Mouse (Mus musculus): ENCODE results near the gene Sptbn1.
"Not testable (repeated sequence)": the region's sequence is repeated elsewhere in the genome, so short reads cannot be mapped to it uniquely, and the experiment has no call there.

Sptbn1 gene

DNA sequence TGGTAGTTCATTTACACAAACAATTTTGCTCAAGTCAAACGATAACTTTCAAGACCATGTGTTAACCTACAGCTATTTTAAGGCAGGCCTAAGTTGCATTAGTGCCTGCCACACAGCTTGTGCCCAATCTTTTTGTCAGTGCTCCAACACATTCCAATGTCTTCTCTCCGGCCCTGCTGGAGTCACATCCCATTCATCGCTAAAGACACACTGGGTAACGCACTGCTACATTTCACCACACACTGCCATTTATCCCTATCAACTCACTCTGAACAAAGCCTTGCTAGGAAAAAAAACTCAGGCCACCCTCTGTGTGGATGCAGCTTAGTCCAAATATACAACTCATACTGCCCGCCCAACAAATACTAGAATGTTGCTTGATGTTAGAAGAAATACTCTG is 11.5 kb downstream of the Sptbn1 start:
- no peak for DNase-seq (ENCODE audit: low spot score in 2 of 2)

- not testable (repeated sequence) for DNase-seq (ENCODE audit: low spot score in 2 of 2)
These were observed 12.8 kb downstream of the Sptbn1 start for GRCm38 (mm10) chr11:30255211-30255610.

DNA sequence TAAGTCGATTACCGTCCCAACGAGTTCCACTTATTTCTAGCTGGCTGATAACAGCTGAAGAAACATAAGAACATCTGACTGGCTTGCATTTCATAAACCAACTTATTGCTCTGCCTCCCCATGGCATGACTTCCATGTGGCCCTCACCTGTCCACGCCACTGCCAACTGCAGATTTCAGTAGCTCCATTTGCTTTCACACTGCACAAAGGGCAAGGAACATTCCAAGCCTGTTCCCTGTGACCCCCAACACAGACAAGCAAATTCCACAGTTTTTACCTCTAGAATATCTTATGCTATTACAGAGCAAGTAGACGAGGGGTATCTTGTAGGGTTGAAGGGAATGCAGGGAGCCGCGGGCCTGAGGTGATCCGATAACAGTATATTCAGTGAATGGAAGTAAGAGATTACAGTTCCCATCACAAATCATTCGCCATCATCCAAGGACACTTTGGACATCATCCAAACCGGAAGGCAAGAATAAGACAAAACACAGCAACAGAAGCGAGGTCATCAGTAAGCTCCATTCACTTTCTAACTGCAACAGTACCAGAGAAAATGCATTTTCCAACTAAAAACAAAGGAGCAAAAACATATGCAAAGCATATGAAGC is 16.6 kb downstream of the Sptbn1 start:
- DNase-seq (ENCODE audit: low spot score in 2 of 2) = no peak

DNA sequence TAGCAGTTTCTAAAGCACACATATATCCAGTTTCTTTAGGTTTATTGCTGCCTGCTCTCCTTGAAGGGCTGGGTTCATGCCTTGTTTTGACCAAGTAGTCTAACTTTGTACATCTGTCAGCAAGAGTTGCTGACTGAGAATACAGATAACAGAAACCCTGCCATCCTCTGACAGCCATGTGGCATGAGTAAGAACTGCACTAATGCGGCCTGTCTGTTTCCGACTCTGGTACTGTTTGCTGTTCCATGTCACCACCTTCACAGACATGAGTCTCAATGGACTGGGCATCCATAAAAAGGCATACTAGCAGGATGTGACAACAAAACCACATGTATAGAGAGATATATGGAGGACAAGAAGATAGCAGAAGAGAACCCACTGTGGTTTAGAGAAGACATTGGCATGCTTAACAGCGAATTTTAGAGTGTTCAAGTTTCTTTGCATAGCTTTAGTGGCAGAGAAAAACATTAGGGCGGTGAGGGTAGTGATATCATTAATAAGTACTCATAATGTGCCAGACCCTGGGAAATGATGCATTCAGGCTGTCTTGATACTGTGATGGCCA is 18.4 kb downstream of the Sptbn1 start:
- no peak for DNase-seq (ENCODE audit: low spot score in 2 of 2)

DNA sequence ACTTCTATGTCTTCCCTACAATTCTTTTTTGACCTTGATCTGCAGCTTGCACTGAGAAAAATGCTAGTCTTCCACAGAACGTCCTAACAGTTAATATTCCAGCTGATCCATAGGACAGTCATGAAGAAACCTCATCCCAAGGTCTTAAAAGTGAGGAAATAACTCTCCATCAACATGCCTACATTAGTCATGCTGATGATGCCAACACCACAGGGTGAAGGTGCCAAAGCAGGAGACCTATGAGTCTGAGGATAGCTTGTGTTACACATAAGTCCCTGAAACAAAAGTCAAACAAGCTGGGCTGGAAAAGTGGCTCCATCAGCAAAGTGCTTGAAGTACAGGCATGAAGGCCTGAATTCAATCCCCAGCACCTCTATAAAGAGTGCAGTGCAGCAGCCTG is 20.9 kb downstream of the Sptbn1 start:
- DNase-seq (ENCODE audit: low spot score in 2 of 2) = no peak

DNA sequence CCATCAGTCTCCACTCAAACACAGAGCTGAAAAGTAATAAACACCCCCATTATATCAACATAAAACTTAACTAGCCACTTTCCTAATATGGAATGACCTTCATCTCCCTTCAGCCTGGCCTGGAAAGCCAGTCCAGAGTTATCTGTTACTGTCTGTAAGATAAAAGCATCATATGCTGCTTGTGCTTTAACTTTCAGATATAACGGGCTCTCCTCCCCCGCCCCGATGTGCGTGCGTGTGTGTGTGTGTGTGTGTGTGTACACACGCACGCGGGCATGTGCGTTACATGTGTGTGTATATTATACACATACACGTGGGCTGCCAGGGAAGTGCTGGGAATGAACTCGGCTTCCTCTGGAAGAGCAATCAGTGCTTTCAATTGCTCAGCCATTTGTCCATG is 21.8 kb downstream of the Sptbn1 start:
- no peak for DNase-seq (ENCODE audit: low spot score in 2 of 2)

DNA sequence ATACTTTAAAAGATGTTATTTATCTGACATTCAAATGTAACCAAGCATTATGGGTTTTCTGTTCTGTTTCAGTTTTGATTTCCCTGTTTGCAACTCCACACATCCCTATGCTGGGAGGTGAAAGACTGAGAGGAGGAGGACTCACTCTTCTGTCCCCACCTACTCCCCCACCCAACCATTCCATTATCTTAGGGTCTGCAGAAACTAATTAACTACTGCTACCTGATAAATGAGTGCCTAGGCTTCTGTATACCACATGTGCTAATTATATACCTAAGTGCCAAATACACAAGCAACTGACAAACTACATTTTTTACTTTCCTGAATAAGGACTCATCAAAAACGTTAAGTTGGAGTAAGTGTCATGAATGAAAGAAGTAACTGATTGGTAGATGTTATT is 23.8 kb downstream of the Sptbn1 start:
- DNase-seq (ENCODE audit: low spot score in 2 of 2) = no peak

GRCm38 (mm10) chr11:30243591-30243990 is 24.4 kb downstream of the Sptbn1 start:
- peak in 1 of 2 experiments; percentile 26 for DNase-seq (ENCODE audit: low spot score in 2 of 2)

GRCm38 (mm10) chr11:30240861-30241260 is 27.1 kb downstream of the Sptbn1 start:
- no peak for DNase-seq (ENCODE audit: low spot score in 2 of 2)

- DNase-seq (ENCODE audit: low spot score in 2 of 2) = peak in 1 of 2 experiments; percentile 10
These were observed 30.0 kb downstream of the Sptbn1 start for GRCm38 (mm10) chr11:30237960-30238359.

DNA sequence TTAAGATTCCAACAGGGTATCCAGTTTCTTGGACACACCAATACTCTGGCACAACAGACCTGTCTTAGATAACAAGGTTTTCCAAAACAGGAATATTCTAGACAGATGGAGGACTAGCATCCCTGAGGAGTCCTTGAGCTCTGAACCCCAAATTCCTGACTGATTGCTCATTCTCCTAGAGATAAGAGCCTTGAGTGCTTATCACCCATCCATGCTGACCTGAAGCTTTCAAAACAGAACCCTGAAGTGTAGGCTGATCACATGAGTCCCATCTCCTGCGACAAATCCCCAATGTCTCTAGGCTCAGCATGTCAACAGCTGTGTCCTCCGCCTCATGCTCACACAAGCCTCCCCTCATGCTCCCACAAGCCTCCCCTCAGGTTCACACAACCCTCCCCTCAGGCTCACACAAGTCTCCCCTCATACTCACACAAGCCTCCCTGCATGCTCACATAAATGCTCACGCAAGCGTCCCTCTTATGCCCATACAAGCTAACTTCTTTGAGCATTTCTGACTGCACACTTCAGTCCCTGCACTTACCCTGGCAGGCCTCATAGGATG is 31.2 kb downstream of the Sptbn1 start:
- no peak for DNase-seq (ENCODE audit: low spot score in 2 of 2)

DNA sequence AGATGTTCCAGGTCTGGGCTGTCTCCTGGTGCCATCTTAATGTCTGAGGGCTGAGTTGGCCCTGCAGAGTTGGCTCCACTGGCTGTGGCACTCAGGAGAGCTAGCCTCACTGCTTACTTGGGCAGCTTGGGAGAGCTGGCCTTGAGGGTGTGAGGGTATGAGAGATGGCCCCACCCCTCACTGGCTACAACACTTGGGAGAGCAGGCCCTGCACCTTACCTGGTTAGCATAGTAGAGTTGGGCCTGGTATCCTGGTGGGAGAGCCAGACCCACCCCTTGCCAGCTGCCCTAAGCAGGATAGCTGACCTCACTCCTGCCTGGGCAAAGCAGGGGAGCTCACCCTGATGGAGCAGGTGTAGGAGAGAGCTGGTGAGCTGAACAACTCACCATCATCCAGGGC is 32.3 kb downstream of the Sptbn1 start:
- no peak for DNase-seq (ENCODE audit: low spot score in 2 of 2)

GRCm38 (mm10) chr11:30235218-30235617 is 32.8 kb downstream of the Sptbn1 start:
- no peak for DNase-seq (ENCODE audit: low spot score in 2 of 2)

- no peak for DNase-seq (ENCODE audit: low spot score in 2 of 2)
These were observed 34.0 kb downstream of the Sptbn1 start for GRCm38 (mm10) chr11:30233946-30234345.

- peak in 1 of 2 experiments; percentile 31 for DNase-seq (ENCODE audit: low spot score in 2 of 2)
These were observed 35.9 kb downstream of the Sptbn1 start for GRCm38 (mm10) chr11:30232082-30232481.

- DNase-seq (ENCODE audit: low spot score in 2 of 2) = no peak
These were observed 36.6 kb downstream of the Sptbn1 start for GRCm38 (mm10) chr11:30231336-30231735.

DNA sequence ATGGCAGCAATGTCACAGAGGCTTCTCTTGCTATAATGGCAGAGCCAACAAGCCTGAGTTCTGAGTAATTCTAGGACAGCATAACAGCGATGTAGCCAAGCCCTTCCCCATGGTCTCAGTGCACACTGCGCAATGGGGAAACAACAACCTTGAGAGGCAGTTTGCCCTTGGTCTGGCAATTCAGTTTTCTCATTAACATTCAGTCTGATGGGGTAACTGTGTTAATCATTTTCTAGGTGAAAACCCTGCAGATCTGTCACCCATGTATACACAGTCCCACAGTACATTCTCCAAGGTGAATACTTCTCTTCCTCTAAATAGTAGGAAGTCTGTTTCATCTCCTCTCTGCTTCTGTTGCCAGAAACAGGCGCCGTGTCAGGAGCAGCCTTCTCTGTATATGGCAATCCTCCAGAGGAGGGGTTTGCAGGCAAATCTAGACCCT is 37.6 kb downstream of the Sptbn1 start:
- no peak for DNase-seq (ENCODE audit: low spot score in 2 of 2)

DNA sequence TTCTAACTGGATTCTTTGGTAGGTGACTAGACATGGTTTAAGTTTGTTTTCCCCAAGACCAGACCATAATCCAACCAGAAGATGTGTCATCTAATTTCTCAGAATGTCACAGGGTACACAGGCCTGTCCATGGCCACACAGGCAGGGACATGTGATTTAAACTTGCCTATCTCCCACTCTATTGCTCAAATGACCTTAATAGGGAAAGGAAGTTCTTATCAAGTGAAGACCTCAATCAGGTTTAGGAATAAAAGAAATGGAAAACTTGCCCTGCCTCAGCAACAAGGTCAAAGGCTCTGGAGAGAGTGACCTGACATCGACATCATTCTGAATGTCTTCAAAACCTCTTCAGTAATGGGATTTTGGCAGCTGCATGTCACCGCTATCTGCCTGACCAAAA is 41.2 kb downstream of the Sptbn1 start:
- DNase-seq (ENCODE audit: low spot score in 2 of 2) = no peak

DNA sequence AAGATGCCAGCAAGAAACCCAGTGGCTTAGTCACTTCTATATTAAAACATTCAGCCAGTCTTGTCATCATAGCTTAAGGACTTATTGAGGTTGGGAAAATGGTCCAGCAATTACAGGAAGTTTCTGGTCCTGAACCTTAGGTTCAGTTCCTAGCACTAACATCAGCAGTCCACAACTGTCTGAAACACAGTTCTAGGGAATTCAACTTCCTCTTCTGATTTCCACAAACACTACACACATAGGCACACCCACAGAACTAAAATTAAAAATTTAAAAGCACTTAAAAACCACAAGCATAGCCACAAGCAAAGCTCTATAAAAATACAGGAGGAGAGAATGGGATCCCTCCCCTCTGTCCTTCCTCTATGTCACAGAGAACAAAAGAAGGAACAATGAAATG is 43.4 kb downstream of the Sptbn1 start:
- no peak for DNase-seq (ENCODE audit: low spot score in 2 of 2)

DNA sequence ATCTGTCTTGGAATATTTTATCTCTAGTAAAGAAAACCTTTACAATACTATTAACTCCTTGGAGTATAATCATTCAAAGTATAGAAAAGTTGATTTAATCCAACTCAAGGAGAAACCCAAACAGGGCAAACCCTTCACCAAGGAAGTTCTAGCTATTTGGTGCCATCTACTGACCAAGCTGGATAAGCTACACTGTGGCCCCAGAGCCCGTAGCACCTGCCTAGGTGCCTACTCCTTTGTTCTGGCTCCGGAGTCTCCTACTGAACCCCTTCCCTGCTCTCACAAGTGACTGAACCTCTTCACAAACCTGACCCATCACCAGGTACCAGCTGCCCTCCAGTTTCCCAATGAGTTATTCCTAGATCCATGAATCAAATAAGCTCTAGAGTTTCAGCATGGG is 45.3 kb downstream of the Sptbn1 start:
- DNase-seq (ENCODE audit: low spot score in 2 of 2) = no peak

DNA sequence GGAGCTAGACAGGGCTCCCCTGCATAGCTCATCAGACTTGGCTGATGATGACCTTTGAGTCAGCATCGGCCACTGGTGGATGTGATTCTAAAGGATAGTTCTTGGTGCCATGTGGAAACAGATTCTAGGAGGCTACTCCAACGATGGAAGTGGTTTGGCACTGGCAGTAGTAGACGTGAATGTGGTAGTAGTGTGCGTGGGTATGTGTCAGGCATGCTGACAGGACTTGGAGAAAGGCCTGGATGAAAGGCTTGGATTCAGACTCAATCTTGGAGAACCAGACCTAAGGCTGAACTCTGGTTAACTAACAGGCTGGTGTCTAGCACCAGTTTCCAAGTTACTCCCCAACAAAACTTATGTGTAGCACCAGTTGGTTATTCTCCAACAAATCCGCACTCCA is 46.9 kb downstream of the Sptbn1 start:
- DNase-seq (ENCODE audit: low spot score in 2 of 2) = no peak

DNA sequence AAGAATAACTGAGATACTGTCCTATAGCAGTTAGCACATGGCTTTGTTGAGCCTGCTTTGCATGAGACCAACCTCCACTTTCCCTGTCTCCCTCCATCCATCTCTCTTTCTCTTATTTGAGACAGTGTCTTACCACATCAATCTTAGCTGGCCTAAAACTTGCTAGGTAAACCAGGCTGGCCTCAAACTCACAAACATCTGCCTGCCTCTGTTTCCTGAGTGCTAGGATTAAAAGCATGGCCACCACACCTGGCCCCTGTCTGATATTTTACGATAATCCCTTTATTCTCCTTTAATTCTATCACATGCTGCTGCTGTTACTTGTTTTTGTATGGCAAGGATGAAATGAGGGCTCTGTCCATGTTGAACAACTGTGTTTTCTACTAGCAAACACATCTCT is 49.6 kb downstream of the Sptbn1 start:
- no peak for DNase-seq (ENCODE audit: low spot score in 2 of 2)

DNA sequence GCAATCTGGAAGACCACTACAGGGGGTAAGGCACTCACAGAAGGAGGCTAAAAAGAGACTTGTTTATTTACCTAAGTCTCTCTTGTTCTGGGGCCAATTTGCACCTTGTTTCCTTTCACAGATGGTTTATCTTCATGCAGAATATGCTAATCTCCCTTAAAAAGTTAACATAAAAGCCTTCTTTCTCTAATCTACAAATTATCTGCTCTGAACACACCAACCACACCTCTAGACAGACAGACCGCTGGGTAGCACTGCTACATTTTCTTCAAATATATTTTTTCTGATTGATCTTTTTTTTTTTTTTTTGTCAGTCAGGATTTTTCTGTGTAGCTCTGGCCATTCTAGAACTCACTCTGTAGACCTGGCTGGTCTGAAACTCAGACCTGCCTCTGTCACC is 50.5 kb downstream of the Sptbn1 start:
- DNase-seq (ENCODE audit: low spot score in 2 of 2) = no peak

Measured in cerebellum, postnatal 4 days (tissue).